Mouse (Mus musculus) kidney, adult 2 months (tissue): ENCODE data around the gene Ppan.

Source experiments
- CTCF ChIP-seq: fragments of 200-500 bp; conservative IDR thresholded peaks from 2 replicates; pipeline ENCODE4 v1.5.1; 2011; ENCODE audit warnings: low read depth, mild to moderate bottlenecking, control low read depth, low read length, moderate library complexity, mixed read lengths; ENCODE audit not compliant: insufficient read depth, insufficient read length
- POLR2A ChIP-seq: fragments of 200-500 bp; IDR thresholded peaks from one replicate; pipeline ENCODE4 v1.6.1; 2011; ENCODE audit warnings: low read depth, low read length, control low read depth

GRCm38 (mm10) chr9:20892104-20892653 lies 4.2 kb downstream of the Ppan start:
- TF ChIP-seq CTCF: no peak
- TF ChIP-seq POLR2A: no peak
